Mouse (Mus musculus): ENCODE data around the gene Ptgs2.

The Ptgs2 gene

DNA sequence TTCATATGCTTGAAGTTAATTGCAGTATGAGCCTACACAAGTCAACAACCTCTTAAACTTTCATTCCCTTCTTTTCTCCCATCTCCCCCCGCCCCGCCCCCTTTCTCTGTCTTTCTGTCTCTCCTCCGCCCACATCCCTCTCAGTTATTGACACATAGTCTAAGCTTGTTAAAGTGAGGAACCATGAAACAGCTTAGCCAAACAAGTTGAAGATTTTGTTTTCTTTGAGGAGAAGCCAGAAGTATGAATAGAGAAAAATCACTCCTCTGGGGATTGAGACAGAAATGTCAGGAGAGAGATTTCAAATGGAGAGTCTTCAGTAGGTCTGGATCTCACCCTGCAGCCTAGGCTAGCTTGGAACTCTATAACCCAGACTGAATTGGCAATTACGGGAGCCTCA lies 47.4 kb downstream of the Ptgs2 start:
- no peak for DNase-seq (ENCODE audit: low spot score in 2 of 2)

DNA sequence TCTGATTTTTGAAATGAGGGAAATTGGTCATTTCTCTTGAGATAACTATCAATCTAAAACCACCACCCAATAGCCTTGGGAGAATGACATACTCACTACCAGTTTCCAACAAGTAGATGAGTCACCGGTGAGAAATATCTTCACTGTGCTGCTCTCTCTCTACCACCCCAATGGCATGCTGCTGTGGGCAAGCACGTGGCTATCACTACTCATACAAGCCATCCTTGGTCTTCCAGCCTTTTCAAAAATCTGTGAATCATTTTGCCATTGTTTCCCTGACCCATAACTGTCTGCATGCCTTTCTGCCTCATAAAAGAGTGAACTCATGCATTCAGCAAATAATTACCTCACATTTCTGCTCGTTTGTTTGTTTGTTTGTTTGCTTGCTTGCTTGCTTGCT lies 51.6 kb downstream of the Ptgs2 start:
- DNase-seq (ENCODE audit: low spot score in 2 of 2) = no peak

Measured in cerebellum, postnatal 4 days (tissue).